13 mouse cellular contexts compared by ENCODE assay signal in the genomic region with DNA sequence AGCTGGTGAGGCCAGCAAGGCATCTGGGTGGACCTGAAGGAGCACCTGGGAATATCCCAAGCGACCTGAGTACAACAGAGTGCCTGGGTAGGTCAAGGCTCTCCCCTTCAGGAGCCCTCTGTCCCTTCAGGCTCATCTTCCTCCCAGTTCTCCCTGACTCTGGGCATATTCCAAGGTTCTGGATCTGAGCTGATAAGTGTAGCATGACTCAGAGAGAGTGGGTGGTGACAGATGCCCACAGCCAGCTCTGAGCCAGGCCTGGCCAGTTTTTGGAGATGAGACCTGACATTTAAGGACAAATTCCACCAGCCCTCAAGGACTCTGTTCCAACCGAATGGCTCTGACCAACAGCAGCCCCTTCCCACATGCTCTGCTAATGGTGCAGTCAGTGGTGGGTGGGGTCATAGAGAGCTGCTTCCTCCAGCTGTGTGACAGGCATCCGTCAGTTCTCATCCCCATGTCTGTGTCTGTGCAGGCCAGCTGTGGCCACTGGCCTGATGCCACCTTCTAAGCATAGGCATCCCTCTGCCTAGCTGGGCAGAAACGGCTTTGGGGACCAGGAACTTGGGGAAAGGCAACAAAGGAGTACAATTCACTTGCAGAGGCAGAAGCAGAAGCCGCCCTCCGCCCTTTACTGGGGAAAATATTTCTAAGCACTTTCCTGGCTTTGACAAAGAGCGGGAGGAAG. TPM values are rescaled to one million over a fixed set of nuclear protein-coding genes. Genes with fewer than 3 reads are reported as not detected.
DNase-seq lines count a peak whose midpoint lies in the region; ATAC-seq and TF ChIP-seq lines count a peak whose summit lies in the region.
"Had no signal": no experiment of that assay in that cellular context is flagged by ENCODE, and none has a peak within 500 bp of the region (broad histone marks: within the 10 kb centered on the region; RNA-seq: fewer than 3 reads in every experiment).

No protein-coding gene starts in this region.

- H3K9ac ChIP-seq in forebrain, postnatal 0 days = no peak overlapping the region
- no peak overlapping the region for H3K9ac ChIP-seq in intestine, embryonic 15.5 days
- H3K9ac ChIP-seq: limb, embryonic 15.5 days had no signal

- H3K4me3 ChIP-seq in olfactory bulb, adult 2 months (ENCODE audit: insufficient read depth, low read depth, low read length) = no peak overlapping the region
- H3K4me3 ChIP-seq in forebrain, postnatal 0 days (ENCODE audit: low read depth, low read length) = no peak overlapping the region
- H3K4me3 ChIP-seq in intestine, embryonic 15.5 days (replicated peaks) = no peak overlapping the region
- H3K4me3 ChIP-seq: limb, embryonic 15.5 days; megakaryocyte, embryonic 14.5 days had no signal

- peaks cover 43% of the 10 kb centered on the region for H3K4me1 ChIP-seq in olfactory bulb, adult 2 months (ENCODE audit: control insufficient read depth, insufficient read depth, low read length)
- 0 out of 2 replicates have a peak, but pooled peaks cover under 1% of the 10 kb centered on the region for H3K4me1 ChIP-seq in forebrain, postnatal 0 days (ENCODE audit: insufficient read depth)
- H3K4me1 ChIP-seq in intestine, embryonic 15.5 days (replicated peaks) = peaks cover 21% of the 10 kb centered on the region

- 71% methylated on average over 7 of the region's 7 CpGs for WGBS in olfactory bulb, adult 2 months
- WGBS in forebrain, postnatal 0 days = 77% methylated on average over 7 of the region's 7 CpGs
- WGBS in intestine, embryonic 15.5 days = 64% methylated on average over 7 of the region's 7 CpGs

- TF ChIP-seq POLR2A in olfactory bulb, adult 2 months (IDR thresholded peaks at IDR 0.05; ENCODE audit: insufficient read depth, low read depth, low read length) = no peak

- H3K9me3 ChIP-seq in forebrain, postnatal 0 days (ENCODE audit: low read length) = no peaks in the 10 kb centered on the region
- H3K9me3 ChIP-seq in intestine, embryonic 15.5 days = no peaks in the 10 kb centered on the region
- H3K9me3 ChIP-seq: limb, embryonic 15.5 days; megakaryocyte, embryonic 14.5 days had no signal

- no peaks in the 10 kb centered on the region for H3K27me3 ChIP-seq in forebrain, postnatal 0 days (ENCODE audit: insufficient read depth, low read length)
- no peaks in the 10 kb centered on the region for H3K27me3 ChIP-seq in intestine, embryonic 15.5 days (replicated peaks)
- H3K27me3 ChIP-seq: limb, embryonic 15.5 days had no signal

- H3K4me2 ChIP-seq in forebrain, postnatal 0 days (ENCODE audit: low read depth) = no peak overlapping the region
- H3K4me2 ChIP-seq in intestine, embryonic 15.5 days (replicated peaks) = no peak overlapping the region
- H3K4me2 ChIP-seq: limb, embryonic 15.5 days had no signal

- no peak for DNase-seq in frontal cortex, postnatal 14 days (ENCODE audit: low spot score in 2 of 2)
- peak; percentile 67 for DNase-seq in layer of hippocampus, adult 9-11 months
- DNase-seq in layer of hippocampus, adult 9-10 months (ENCODE audit: low spot score) = no peak
- DNase-seq in cerebellum, adult 9-10 months = peak; percentile 79
- no peak for DNase-seq in forebrain, postnatal 0 days
- DNase-seq: B cell, adult 2 months had no signal

- H3K36me3 ChIP-seq in forebrain, postnatal 0 days (ENCODE audit: insufficient read depth) = no peaks in the 10 kb centered on the region
- H3K36me3 ChIP-seq in intestine, embryonic 15.5 days = no peaks in the 10 kb centered on the region
- H3K36me3 ChIP-seq: limb, embryonic 15.5 days had no signal

- TF ChIP-seq CTCF in olfactory bulb, adult 2 months (IDR thresholded peaks at IDR 0.05; ENCODE audit: insufficient read depth, low read depth, low read length) = no peak
- no peak for TF ChIP-seq CTCF in forebrain, postnatal 0 days (IDR thresholded peaks at IDR 0.05; ENCODE audit: low read depth)

- H3K27ac ChIP-seq in olfactory bulb, adult 2 months (ENCODE audit: insufficient read depth, low read depth, low read length) = 0 out of 2 replicates have a peak overlapping the region, but pooled peaks have one; percentile 6
- no peak overlapping the region for H3K27ac ChIP-seq in forebrain, postnatal 0 days (ENCODE audit: low read depth, low read length)
- no peak overlapping the region for H3K27ac ChIP-seq in intestine, embryonic 15.5 days
- H3K27ac ChIP-seq: limb, embryonic 15.5 days had no signal

- ATAC-seq in frontal cortex, adult (ENCODE audit: low TSS enrichment) = peak; percentile 66
- ATAC-seq in forebrain, postnatal 0 days = no peak
- no peak for ATAC-seq in intestine, embryonic 15.5 days
- ATAC-seq: forebrain, embryonic 16.5 days; intestine, postnatal 0 days had no signal

RNA-seq across cellular contexts. Expression of gene Prkag2, which starts 46.3 kb away (rescaled TPM):
- not detected in 2 replicates for polyA plus RNA-seq in olfactory bulb, adult 2 months (2012; ENCODE audit: insufficient read depth, insufficient read length, low replicate concordance, missing spikeins)
- total RNA-seq in forebrain, postnatal 0 days (2014; rRNA removed) = 62.4 and 72.2 TPM in 2 replicates
- polyA plus RNA-seq in forebrain, postnatal 0 days (2015; fragmentation: Nextera tagmentation; extraction: Ambion mirVana) = 94.9 and 112 TPM in 2 replicates
- 52.2 and 52.3 TPM in 2 replicates for polyA plus RNA-seq in intestine, embryonic 15.5 days (2015; fragmentation: Nextera tagmentation; extraction: Ambion mirVana)

Comparison
In these comparisons a context has a peak if more than half of its experiments do, and no peak if none do; other contexts are left out.
1. DNase-seq: peak in layer of hippocampus, adult 9-11 months (single experiment) and cerebellum, adult 9-10 months (single experiment); none in frontal cortex, postnatal 14 days (0 of 2), layer of hippocampus, adult 9-10 months (single experiment) and forebrain, postnatal 0 days (single experiment).